Comparison of ENCODE assay signal across 8 mouse cellular contexts in the genomic region with DNA sequence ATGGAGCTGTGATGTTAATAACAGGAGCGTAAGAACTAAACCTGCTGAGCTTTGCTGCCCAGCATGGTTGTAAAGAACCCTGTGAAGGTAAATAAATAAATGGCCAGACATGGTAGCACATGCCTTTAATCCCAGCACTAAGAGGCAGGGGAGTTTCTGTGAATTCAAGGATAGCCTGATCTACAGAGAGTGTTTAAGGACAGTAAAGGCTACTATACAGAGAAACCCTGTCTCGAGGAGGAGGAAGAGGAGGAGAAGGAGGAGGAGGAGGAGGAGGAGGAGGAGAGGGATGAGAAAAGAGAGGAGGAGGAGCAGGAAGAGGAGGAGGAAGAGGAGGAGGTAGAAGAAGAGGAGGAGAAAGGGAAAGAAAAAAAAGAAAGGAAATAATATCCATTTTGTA. TPM values are rescaled to one million over a fixed set of nuclear protein-coding genes. Genes with fewer than 3 reads are reported as not detected.
DNase-seq lines count a peak whose midpoint lies in the region; ATAC-seq and TF ChIP-seq lines count a peak whose summit lies in the region.

No protein-coding gene starts in this region.

- TF ChIP-seq POLR2A in cerebellum, adult 2 months (IDR thresholded peaks at IDR 0.05; ENCODE audit: borderline replicate concordance, insufficient read depth, low read length), result no peak

- no peaks in the 10 kb centered on the region for H3K9me3 ChIP-seq in neural tube, embryonic 11.5 days (ENCODE audit: control insufficient read depth, low read length)
- no peaks in the 10 kb centered on the region for H3K9me3 ChIP-seq in liver, embryonic 14.5 days (ENCODE audit: control insufficient read depth, low read length)

- no peak overlapping the region for H3K27ac ChIP-seq in cerebellum, adult 2 months (ENCODE audit: insufficient read depth, low read length)
- no peak overlapping the region for H3K27ac ChIP-seq in neural tube, embryonic 11.5 days (ENCODE audit: low read depth, low read length)
- no peak overlapping the region for H3K27ac ChIP-seq in liver, embryonic 14.5 days

- TF ChIP-seq EP300 in liver, embryonic 14.5 days (IDR thresholded peaks at IDR 0.05; ENCODE audit: low read depth), result no peak

- peak overlapping the region; percentile 81 for H3K4me3 ChIP-seq in cerebellum, adult 2 months (replicated peaks; ENCODE audit: insufficient read depth, low read depth, low read length)
- H3K4me3 ChIP-seq in neural tube, embryonic 11.5 days (ENCODE audit: low read depth, low read length), result peak overlapping the region; percentile 49
- H3K4me3 ChIP-seq in liver, embryonic 14.5 days (ENCODE audit: insufficient read depth in 1 of 2, low read depth in 2 of 2, low read length in 2 of 2), result peak overlapping the region in 1 of 2 experiments; percentile 53; a peak in 2 of 4 replicates

- 45% methylated on average over 2 of the region's 2 CpGs for whole genome bisulfite sequencing in cerebellum, adult 2 months
- WGBS in neural tube, embryonic 11.5 days, result 27% methylated on average over 2 of the region's 2 CpGs
- WGBS in liver, embryonic 14.5 days (ENCODE audit: insufficient replicate concordance), result 56% methylated on average over 2 of the region's 2 CpGs

- no peak for DNase-seq in cerebellum, adult 2 months
- no peak for DNase-seq in cerebellum, postnatal 4 days (ENCODE audit: low spot score in 2 of 2)
- DNase-seq in neural tube, embryonic 11.5 days (ENCODE audit: low spot score), result no peak
- DNase-seq in neural tube, embryonic 10.5 days (ENCODE audit: extremely low spot score, low spot score), result no peak
- no peak for DNase-seq in liver, embryonic 14.5 days (ENCODE audit: low read depth in 3 of 3, low spot score in 3 of 3)
- DNase-seq in adrenal gland, postnatal 14 days, result no peak
- no peak for DNase-seq in gastrocnemius, adult 18-20 months (ENCODE audit: low spot score)
- DNase-seq in cerebellum, adult 11-12 months, result no peak

- peaks cover 8% of the 10 kb centered on the region; the same call in 1 of the 2 replicates for H3K4me1 ChIP-seq in cerebellum, adult 2 months (ENCODE audit: control insufficient read depth, insufficient read depth, low read length)
- H3K4me1 ChIP-seq in neural tube, embryonic 11.5 days (ENCODE audit: control insufficient read depth, insufficient read depth, low read length), result no peaks in the 10 kb centered on the region
- peaks cover 3 to 9% of the 10 kb centered on the region in 2 experiments; a peak in 3 of 4 replicates for H3K4me1 ChIP-seq in liver, embryonic 14.5 days (replicated peaks; ENCODE audit: control insufficient read depth in 2 of 2, insufficient read depth in 2 of 2, low read length in 1 of 2)

- no peak for ATAC-seq in neural tube, embryonic 11.5 days (ENCODE audit: insufficient read depth, low FRiP score, low TSS enrichment)
- ATAC-seq in liver, embryonic 14.5 days (ENCODE audit: insufficient read depth), result no peak

- no peak for TF ChIP-seq CTCF in cerebellum, adult 2 months (IDR thresholded peaks at IDR 0.05; ENCODE audit: borderline replicate concordance, insufficient read depth, low read depth, low read length)
- TF ChIP-seq CTCF in liver, embryonic 14.5 days (IDR thresholded peaks at IDR 0.05; ENCODE audit: low read depth), result no peak

- no peaks in the 10 kb centered on the region for H3K27me3 ChIP-seq in cerebellum, adult 2 months (ENCODE audit: control insufficient read depth, insufficient read depth, low read length)
- H3K27me3 ChIP-seq in neural tube, embryonic 11.5 days (ENCODE audit: control insufficient read depth, insufficient read depth, low read length), result no peaks in the 10 kb centered on the region
- no peaks in the 10 kb centered on the region for H3K27me3 ChIP-seq in liver, embryonic 14.5 days (ENCODE audit: control insufficient read depth, insufficient read depth, low read length)

- no peaks in the 10 kb centered on the region for H3K36me3 ChIP-seq in neural tube, embryonic 11.5 days (ENCODE audit: control insufficient read depth, insufficient read depth, low read length)
- H3K36me3 ChIP-seq in liver, embryonic 14.5 days (replicated peaks; ENCODE audit: control insufficient read depth, insufficient read depth, low read depth), result no peaks in the 10 kb centered on the region

- H3K4me2 ChIP-seq in neural tube, embryonic 11.5 days (ENCODE audit: low read depth), result peak overlapping the region; percentile 65
- peak overlapping the region; percentile 90 for H3K4me2 ChIP-seq in liver, embryonic 14.5 days (ENCODE audit: low read depth)

- H3K9ac ChIP-seq in neural tube, embryonic 11.5 days (ENCODE audit: low read length), result peak overlapping the region; percentile 14; the same call in 1 of the 2 replicates
- H3K9ac ChIP-seq in liver, embryonic 14.5 days (replicated peaks), result no peak overlapping the region

RNA-seq across cellular contexts. Expression of a gene that starts 0.4 kb away (rescaled TPM):
- 4.7 and 6.8 TPM in 2 replicates for polyA plus RNA-seq in cerebellum, adult 2 months (2012; rRNA removed)
- polyA plus RNA-seq in neural tube, embryonic 11.5 days (2014; fragmentation: Nextera tagmentation; extraction: Ambion mirVana), result 5.4 and 6.5 TPM in 2 replicates
- polyA plus RNA-seq in liver, embryonic 14.5 days (2012; rRNA removed), result 0.78 and 0.87 TPM in 2 replicates
- polyA plus RNA-seq in liver, embryonic 14.5 days (2014; fragmentation: Nextera tagmentation; extraction: Ambion mirVana), result 0.56 and 1.2 TPM in 2 replicates
- total RNA-seq in adrenal gland, postnatal 14 days (2021), result 1.1 and 1.8 TPM in 2 replicates
- under 1 TPM in 1 of 2 experiments, not detected in 1; 0.31 TPM for total RNA-seq in gastrocnemius, adult 18-20 months (2021)

RNA-seq across cellular contexts. Expression of a gene that starts 26.0 kb away (rescaled TPM):
- 14.0 and 15.0 TPM in 2 replicates for polyA plus RNA-seq in cerebellum, adult 2 months (2012; rRNA removed)
- 1.2 and 2.3 TPM in 2 replicates for polyA plus RNA-seq in neural tube, embryonic 11.5 days (2014; fragmentation: Nextera tagmentation; extraction: Ambion mirVana)
- polyA plus RNA-seq in liver, embryonic 14.5 days (2012; rRNA removed), result 0.88 and 0.92 TPM in 2 replicates
- polyA plus RNA-seq in liver, embryonic 14.5 days (2014; fragmentation: Nextera tagmentation; extraction: Ambion mirVana), result 0.57 and 0.72 TPM in 2 replicates
- total RNA-seq in adrenal gland, postnatal 14 days (2021), result 35.9 and 36.8 TPM in 2 replicates
- total RNA-seq in gastrocnemius, adult 18-20 months (2021), result under 1 TPM; 0.32 to 0.33 TPM
